Mouse (Mus musculus) C2C12 (cell line): ENCODE results near the gene Kctd11. TPM values are rescaled to one million over a fixed set of nuclear protein-coding genes. Genes with fewer than 3 reads are reported as not detected.

ENCODE experiments used
- H3K27me3 ChIP-seq: one replicate; pipeline ENCODE4 v1.6.1; 2011; ENCODE audit not compliant: control insufficient read depth, insufficient read depth, insufficient read length
- H3K36me3 ChIP-seq: one replicate; pipeline ENCODE4 v1.6.1; 2011; ENCODE audit not compliant: control insufficient read depth, insufficient read depth
- H3K4me3 ChIP-seq: one replicate; pipeline ENCODE4 v1.5.1; 2011; ENCODE audit warnings: mild to moderate bottlenecking, control low read depth; ENCODE audit not compliant: poor library complexity, insufficient read depth, severe bottlenecking
- H3K79me2 ChIP-seq: one replicate; pipeline ENCODE4 v1.6.1; 2011; ENCODE audit not compliant: control insufficient read depth, insufficient read depth
- H3K79me3 ChIP-seq: one replicate; pipeline ENCODE4 v1.6.1; 2011; ENCODE audit warnings: low read depth, control low read depth
- H3ac ChIP-seq: one replicate; pipeline ENCODE3; 2011; ENCODE audit warnings: low read depth; ENCODE audit not compliant: control insufficient read depth, insufficient read length
- CEBPB ChIP-seq: IDR thresholded peaks from one replicate; pipeline ENCODE4 v1.6.1; 2011; ENCODE audit warnings: low read depth, mild to moderate bottlenecking, control low read depth, moderate library complexity
- CTCF ChIP-seq: IDR thresholded peaks from one replicate; pipeline ENCODE4 v1.5.1; 2011; ENCODE audit not compliant: control insufficient read depth, insufficient read depth, insufficient read length
- FOSL1 ChIP-seq: IDR thresholded peaks from one replicate; pipeline ENCODE4 v1.8.0; 2011; ENCODE audit warnings: mild to moderate bottlenecking, low read length; ENCODE audit not compliant: poor library complexity, insufficient read depth, severe bottlenecking
- MAX ChIP-seq: IDR thresholded peaks from one replicate; pipeline ENCODE4 v1.6.1; 2011; ENCODE audit warnings: mild to moderate bottlenecking, control low read depth
- MYOD1 ChIP-seq: IDR thresholded peaks from one replicate; pipeline ENCODE4 v1.6.1; 2011; ENCODE audit warnings: low read depth; ENCODE audit not compliant: control insufficient read depth, insufficient read length
- MYOG ChIP-seq: IDR thresholded peaks from one replicate; pipeline ENCODE4 v1.6.1; 2011; ENCODE audit not compliant: control insufficient read depth, insufficient read length; ENCODE audit errors: extremely low read depth
- USF1 ChIP-seq: IDR thresholded peaks from one replicate; pipeline ENCODE4 v1.6.1; 2011; ENCODE audit warnings: low read depth, mild to moderate bottlenecking, control low read depth, moderate library complexity
- polyA plus RNA-seq: library from polyadenylated mRNA; unstranded; fragments of >200 nt; fragmentation: generic; extraction: Trizol; gene quantifications from one replicate; pipeline ENCODE4 v1.2.1, GENCODE M21; 2012; ENCODE audit warnings: missing spikeins

Kctd11 gene
- polyA plus RNA-seq, 1 experiment = 17.2 TPM

GRCm38 (mm10) chr11:69848021-69848420, 33.2 kb downstream of the Kctd11 start:
- TF ChIP-seq FOSL1 (no peak), CEBPB (no peak), USF1 (no peak), MYOG (no peak), CTCF (no peak), MAX (no peak), MYOD1 (no peak)
- H3K79me3 ChIP-seq = peaks cover 2% of the 10 kb centered on the region
- H3K36me3 ChIP-seq = peaks cover 45% of the 10 kb centered on the region
- H3K79me2 ChIP-seq = peaks cover 22% of the 10 kb centered on the region
- no peaks in the 10 kb centered on the region for H3K27me3 ChIP-seq
- H3K4me3 ChIP-seq = no peak overlapping the region
- H3ac ChIP-seq = no peak overlapping the region

GRCm38 (mm10) chr11:69846738-69847688, 34.2 kb downstream of the Kctd11 start:
- Histone ChIP-seq H3K36me3 (peaks cover 45% of the 10 kb centered on the region), H3K79me3 (peaks cover 2% of the 10 kb centered on the region), H3ac (peak overlapping the region; percentile 89), H3K27me3 (no peaks in the 10 kb centered on the region), H3K4me3 (peak overlapping the region; percentile 89), H3K79me2 (peaks cover 22% of the 10 kb centered on the region)
- TF ChIP-seq FOSL1 = no peak
- no peak for TF ChIP-seq CTCF
- no peak for TF ChIP-seq MYOG
- no peak for TF ChIP-seq USF1
- TF ChIP-seq MAX = no peak
- no peak for TF ChIP-seq CEBPB
- no peak for TF ChIP-seq MYOD1

GRCm38 (mm10) chr11:69846198-69846680, 35.0 kb downstream of the Kctd11 start, which contains the start of gene Plscr3:
TSS of gene Plscr3 (plus strand) at chr11:69846376.
- H3K27me3 ChIP-seq = no peaks in the 10 kb centered on the region
- peaks cover 38% of the 10 kb centered on the region for H3K36me3 ChIP-seq
- H3K79me2 ChIP-seq = peaks cover 22% of the 10 kb centered on the region
- H3K4me3 ChIP-seq = peak within 1 kb of the TSS; percentile 89
- TF ChIP-seq MYOD1 (no peak), MAX (peak; percentile 90)
- H3ac ChIP-seq = peak within 1 kb of the TSS; percentile 89
- H3K79me3 ChIP-seq = peaks cover 2% of the 10 kb centered on the region

GRCm38 (mm10) chr11:69838714-69839104, 42.5 kb downstream of the Kctd11 start:
- TF ChIP-seq USF1 = no peak
- TF ChIP-seq FOSL1 = no peak
- no peak for TF ChIP-seq CEBPB
- TF ChIP-seq MYOD1 = no peak
- TF ChIP-seq MAX = no peak
- no peak for TF ChIP-seq MYOG
- no peak for TF ChIP-seq CTCF
- H3K4me3 ChIP-seq = peak overlapping the region; percentile 76
- H3K79me2 ChIP-seq = peaks cover 18% of the 10 kb centered on the region
- peaks cover 1% of the 10 kb centered on the region for H3K36me3 ChIP-seq
- H3K27me3 ChIP-seq = no peaks in the 10 kb centered on the region
- H3ac ChIP-seq = peak overlapping the region; percentile 86
- H3K79me3 ChIP-seq = no peaks in the 10 kb centered on the region

GRCm38 (mm10) chr11:69837952-69838713, 43.1 kb downstream of the Kctd11 start, which contains the start of gene Tmem256:
TSS of gene Tmem256 (plus strand) at chr11:69838514.
- H3K36me3 ChIP-seq = peaks cover 7% of the 10 kb centered on the region
- TF ChIP-seq MYOD1 = no peak
- TF ChIP-seq CEBPB = no peak
- TF ChIP-seq CTCF = no peak
- no peak for TF ChIP-seq MYOG
- TF ChIP-seq USF1 = no peak
- TF ChIP-seq FOSL1 = no peak
- TF ChIP-seq MAX = peak; percentile 48

More at GRCm38 (mm10) chr11:69837952-69838713, 43.1 kb downstream of the Kctd11 start, which contains the start of gene Tmem256:
- Histone ChIP-seq H3K79me3 (no peaks in the 10 kb centered on the region), H3K79me2 (peaks cover 18% of the 10 kb centered on the region), H3K27me3 (no peaks in the 10 kb centered on the region), H3K4me3 (peak within 1 kb of the TSS; percentile 76), H3ac (peak within 1 kb of the TSS; percentile 86)
